Mouse (Mus musculus) kidney, postnatal 10 days (tissue): Measurements from ENCODE around the gene Gpsm2.

ENCODE experiments used
- DNase-seq: peaks from one replicate; pipeline ENCODE4 v3.0.0; 2021; ENCODE audit warnings: mixed read lengths

Gene Gpsm2

GRCm38 (mm10) chr3:108722036-108722872 is at the start of gene Gpsm2:
Gpsm2 (minus strand) TSS chr3:108722309.
- peak; percentile 99 for DNase-seq

GRCm38 (mm10) chr3:108770725-108771368 is 48.7 kb upstream of the Gpsm2 start:
- peak; percentile 75 for DNase-seq

GRCm38 (mm10) chr3:108769547-108769946 is 47.4 kb upstream of the Gpsm2 start:
- DNase-seq, result no peak

GRCm38 (mm10) chr3:108767416-108767815 is 45.3 kb upstream of the Gpsm2 start:
- no peak for DNase-seq

GRCm38 (mm10) chr3:108766943-108767342 is 44.8 kb upstream of the Gpsm2 start:
- DNase-seq, result no peak

- DNase-seq, result no peak
These were observed 43.4 kb upstream of the Gpsm2 start for GRCm38 (mm10) chr3:108765476-108765875.

GRCm38 (mm10) chr3:108764976-108765375 is 42.9 kb upstream of the Gpsm2 start:
- peak; percentile 64 for DNase-seq

- no peak for DNase-seq
These were observed 41.6 kb upstream of the Gpsm2 start for GRCm38 (mm10) chr3:108763691-108764090.

GRCm38 (mm10) chr3:108762597-108763111 is 40.5 kb upstream of the Gpsm2 start:
- DNase-seq, result no peak

- no peak for DNase-seq
These were observed 37.7 kb upstream of the Gpsm2 start for GRCm38 (mm10) chr3:108759566-108760420.

GRCm38 (mm10) chr3:108757570-108757969 is 35.5 kb upstream of the Gpsm2 start:
- no peak for DNase-seq

GRCm38 (mm10) chr3:108756131-108756530 is 34.0 kb upstream of the Gpsm2 start:
- no peak for DNase-seq

- no peak for DNase-seq
These were observed 33.4 kb upstream of the Gpsm2 start for GRCm38 (mm10) chr3:108755542-108755941.

- no peak for DNase-seq
These were observed 32.4 kb upstream of the Gpsm2 start for GRCm38 (mm10) chr3:108754541-108754940.

GRCm38 (mm10) chr3:108751691-108752090 is 29.6 kb upstream of the Gpsm2 start:
- no peak for DNase-seq

- DNase-seq, result no peak
These were observed 29.0 kb upstream of the Gpsm2 start for GRCm38 (mm10) chr3:108751061-108751460.

GRCm38 (mm10) chr3:108744060-108744459 is 22.0 kb upstream of the Gpsm2 start:
- DNase-seq, result no peak

GRCm38 (mm10) chr3:108739045-108739708 is 17.1 kb upstream of the Gpsm2 start, which contains the start of gene Aknad1:
Aknad1 (plus strand) TSS chr3:108739658.
- no peak for DNase-seq

- no peak for DNase-seq
These were observed 15.7 kb upstream of the Gpsm2 start for GRCm38 (mm10) chr3:108737761-108738160.

GRCm38 (mm10) chr3:108730316-108730715 is 8.2 kb upstream of the Gpsm2 start:
- no peak for DNase-seq

- DNase-seq, result no peak
These were observed 5.7 kb upstream of the Gpsm2 start for GRCm38 (mm10) chr3:108727776-108728175.

- no peak for DNase-seq
These were observed 5.2 kb upstream of the Gpsm2 start for GRCm38 (mm10) chr3:108727344-108727743.
